Mouse (Mus musculus) intestine, embryonic 15.5 days (tissue): Measurements from ENCODE around the gene Usp53. TPM values are rescaled to one million over a fixed set of nuclear protein-coding genes. Genes with fewer than 3 reads are reported as not detected.
"Not testable (repeated sequence)": the region's sequence is repeated elsewhere in the genome, so short reads cannot be mapped to it uniquely, and the experiment has no call there.

Experiments used
- ATAC-seq: fragments of 200-750 bp; cut with Nextera tagmentation; 2 replicates; pipeline ENCODE4 v1.8.0; 2017; ENCODE audit warnings: moderate TSS enrichment, moderate library complexity
- H3K27ac ChIP-seq: fragments of 300-500 bp; sonication (generic); 2 replicates; pipeline ENCODE4 v1.5.1; 2015; ENCODE audit warnings: mild to moderate bottlenecking, inconsistent platforms
- H3K27me3 ChIP-seq: fragments of 300-500 bp; sonication (generic); replicated peaks from 2 replicates; pipeline ENCODE4 v1.6.1; 2015; ENCODE audit warnings: inconsistent platforms
- H3K36me3 ChIP-seq: fragments of 300-500 bp; sonication (generic); 2 replicates; pipeline ENCODE4 v1.6.1; 2015; ENCODE audit warnings: inconsistent platforms
- H3K4me1 ChIP-seq: fragments of 300-500 bp; sonication (generic); replicated peaks from 2 replicates; pipeline ENCODE4 v1.6.1; 2015; ENCODE audit warnings: inconsistent platforms
- H3K4me2 ChIP-seq: fragments of 300-500 bp; sonication (generic); replicated peaks from 2 replicates; pipeline ENCODE4 v1.6.1; 2015; ENCODE audit warnings: mild to moderate bottlenecking, inconsistent platforms
- H3K4me3 ChIP-seq: fragments of 300-500 bp; sonication (generic); replicated peaks from 2 replicates; pipeline ENCODE4 v1.5.1; 2015; ENCODE audit warnings: inconsistent platforms
- H3K9ac ChIP-seq: fragments of 300-500 bp; sonication (generic); 2 replicates; pipeline ENCODE4 v1.6.1; 2015; ENCODE audit warnings: inconsistent platforms
- H3K9me3 ChIP-seq: fragments of 300-500 bp; sonication (generic); 2 replicates; pipeline ENCODE4 v1.6.1; 2016; ENCODE audit warnings: inconsistent platforms
- WGBS: fragments of 180-500 bp; shearing (Covaris S2); methylation state at CpG from one replicate; pipeline ENCODE4 v1.1.7; 2015; 5-methylcytosine and 5-hydroxymethylcytosine counted together
- polyA plus RNA-seq: library from polyadenylated mRNA; unstranded; fragments of >200 nt; fragmentation: Nextera tagmentation; extraction: Ambion mirVana; gene quantifications from 2 replicates; pipeline ENCODE4 v1.2.1, GENCODE M21; 2015

The Usp53 gene
- polyA plus RNA-seq, 1 experiment from 2014 or later: 12.4 TPM

GRCm38 (mm10) chr3:122937176-122937575 is 47.1 kb downstream of the Usp53 start:
- not testable (repeated sequence) for H3K27ac ChIP-seq, H3K4me1 ChIP-seq, H3K9me3 ChIP-seq, H3K36me3 ChIP-seq, ATAC-seq, H3K9ac ChIP-seq, H3K4me2 ChIP-seq, H3K27me3 ChIP-seq, H3K4me3 ChIP-seq
- 81% methylated on average over 13 of the region's 13 CpGs for WGBS

- Histone ChIP-seq H3K9me3 (no peaks in the 10 kb centered on the region), H3K27ac (no peak overlapping the region), H3K4me3 (no peak overlapping the region), H3K4me1 (no peaks in the 10 kb centered on the region), H3K4me2 (no peak overlapping the region), H3K27me3 (no peaks in the 10 kb centered on the region), H3K9ac (no peak overlapping the region), H3K36me3 (no peaks in the 10 kb centered on the region)
- ATAC-seq: no peak
- WGBS: 86% methylated on average over 1 of the region's 1 CpGs
These were observed 51.8 kb downstream of the Usp53 start for GRCm38 (mm10) chr3:122932466-122932865.

- Histone ChIP-seq H3K4me3 (no peak overlapping the region), H3K36me3 (no peaks in the 10 kb centered on the region), H3K27ac (no peak overlapping the region), H3K4me1 (0 out of 2 replicates have a peak, but pooled peaks cover 2% of the 10 kb centered on the region), H3K9ac (no peak overlapping the region), H3K27me3 (no peaks in the 10 kb centered on the region), H3K9me3 (no peaks in the 10 kb centered on the region), H3K4me2 (no peak overlapping the region)
- no peak for ATAC-seq
- 90% methylated on average over 6 of the region's 6 CpGs for WGBS
These were observed 54.6 kb downstream of the Usp53 start for GRCm38 (mm10) chr3:122929723-122930122.

- peak; percentile 98 for ATAC-seq
- Histone ChIP-seq H3K4me3 (peak within 1 kb of the TSS; percentile 58), H3K4me2 (peak within 1 kb of the TSS; percentile 59), H3K9ac (peak within 1 kb of the TSS; percentile 61), H3K27ac (peak within 1 kb of the TSS; percentile 84), H3K9me3 (no peaks in the 10 kb centered on the region), H3K27me3 (no peaks in the 10 kb centered on the region), H3K36me3 (no peaks in the 10 kb centered on the region), H3K4me1 (0 out of 2 replicates have a peak, but pooled peaks cover 8% of the 10 kb centered on the region)
- under 1% methylated on average over 68 of the region's 68 CpGs for WGBS
These were observed 60.0 kb downstream of the Usp53 start, which contains the start of gene 1810037I17Rik for GRCm38 (mm10) chr3:122924009-122924914. Gene 1810037I17Rik (plus strand): TSS chr3:122924203.

GRCm38 (mm10) chr3:122923147-122923546 is 61.2 kb downstream of the Usp53 start:
- Histone ChIP-seq H3K4me1 (0 out of 2 replicates have a peak, but pooled peaks cover 8% of the 10 kb centered on the region), H3K4me3 (peak overlapping the region; percentile 58; the same call in 1 of the 2 replicates), H3K36me3 (no peaks in the 10 kb centered on the region), H3K27me3 (no peaks in the 10 kb centered on the region), H3K4me2 (peak overlapping the region; percentile 59), H3K27ac (peak overlapping the region; percentile 84), H3K9ac (no peak overlapping the region), H3K9me3 (no peaks in the 10 kb centered on the region)
- 41% methylated on average over 7 of the region's 7 CpGs for whole genome bisulfite sequencing
- no peak for ATAC-seq

- no peaks in the 10 kb centered on the region for H3K9me3 ChIP-seq
- H3K4me2 ChIP-seq: no peak overlapping the region
- 70% methylated on average over 8 of the region's 8 CpGs for WGBS
- no peaks in the 10 kb centered on the region for H3K36me3 ChIP-seq
- H3K4me1 ChIP-seq: 0 out of 2 replicates have a peak, but pooled peaks cover 8% of the 10 kb centered on the region
- no peak for ATAC-seq
- no peak overlapping the region for H3K9ac ChIP-seq
- H3K27ac ChIP-seq: no peak overlapping the region
- no peaks in the 10 kb centered on the region for H3K27me3 ChIP-seq
- H3K4me3 ChIP-seq: no peak overlapping the region
These were observed 62.4 kb downstream of the Usp53 start for GRCm38 (mm10) chr3:122921676-122922527.

GRCm38 (mm10) chr3:122920572-122921435 is 63.5 kb downstream of the Usp53 start:
- no peak overlapping the region for H3K27ac ChIP-seq
- 60% methylated on average over 8 of the region's 8 CpGs for WGBS
- H3K27me3 ChIP-seq: no peaks in the 10 kb centered on the region
- no peak overlapping the region for H3K9ac ChIP-seq
- no peaks in the 10 kb centered on the region for H3K9me3 ChIP-seq
- no peak overlapping the region for H3K4me2 ChIP-seq
- no peaks in the 10 kb centered on the region for H3K36me3 ChIP-seq
- ATAC-seq: no peak
- H3K4me1 ChIP-seq: 0 out of 2 replicates have a peak, but pooled peaks cover 5% of the 10 kb centered on the region
- no peak overlapping the region for H3K4me3 ChIP-seq

GRCm38 (mm10) chr3:122919260-122919659 is 65.0 kb downstream of the Usp53 start, which contains the start of gene Gm10959:
Gene Gm10959 (minus strand): TSS chr3:122919360.
- Histone ChIP-seq H3K4me3 (no peak within 1 kb of the TSS), H3K9me3 (no peaks in the 10 kb centered on the region), H3K27ac (no peak within 1 kb of the TSS), H3K4me1 (0 out of 2 replicates have a peak, but pooled peaks cover 5% of the 10 kb centered on the region), H3K36me3 (no peaks in the 10 kb centered on the region), H3K27me3 (no peaks in the 10 kb centered on the region), H3K4me2 (no peak within 1 kb of the TSS), H3K9ac (no peak within 1 kb of the TSS)
- 83% methylated on average over 8 of the region's 8 CpGs for WGBS
- ATAC-seq: no peak

- H3K4me2 ChIP-seq: no peak overlapping the region
- no peak overlapping the region for H3K4me3 ChIP-seq
- H3K36me3 ChIP-seq: no peaks in the 10 kb centered on the region
- no peak overlapping the region for H3K9ac ChIP-seq
- H3K27me3 ChIP-seq: no peaks in the 10 kb centered on the region
- no peak for ATAC-seq
- H3K27ac ChIP-seq: no peak overlapping the region
- 68% methylated on average over 2 of the region's 2 CpGs for WGBS
- H3K4me1 ChIP-seq: 0 out of 2 replicates have a peak, but pooled peaks cover 5% of the 10 kb centered on the region
- no peaks in the 10 kb centered on the region for H3K9me3 ChIP-seq
These were observed 65.6 kb downstream of the Usp53 start for GRCm38 (mm10) chr3:122918672-122919071.

GRCm38 (mm10) chr3:122916191-122916680 is 68.1 kb downstream of the Usp53 start:
- H3K36me3 ChIP-seq: no peaks in the 10 kb centered on the region
- no peaks in the 10 kb centered on the region for H3K4me1 ChIP-seq
- no peak overlapping the region for H3K9ac ChIP-seq
- 83% methylated on average over 6 of the region's 6 CpGs for WGBS
- no peak overlapping the region for H3K4me3 ChIP-seq
- ATAC-seq: no peak
- H3K4me2 ChIP-seq: no peak overlapping the region
- no peaks in the 10 kb centered on the region for H3K9me3 ChIP-seq
- no peak overlapping the region for H3K27ac ChIP-seq
- H3K27me3 ChIP-seq: no peaks in the 10 kb centered on the region

GRCm38 (mm10) chr3:122915493-122915892 is 68.8 kb downstream of the Usp53 start:
- H3K4me1 ChIP-seq: no peaks in the 10 kb centered on the region
- H3K4me2 ChIP-seq: no peak overlapping the region
- no peak overlapping the region for H3K4me3 ChIP-seq
- no peaks in the 10 kb centered on the region for H3K9me3 ChIP-seq
- no peak for ATAC-seq
- WGBS: 87% methylated on average over 5 of the region's 5 CpGs
- no peaks in the 10 kb centered on the region for H3K27me3 ChIP-seq
- no peak overlapping the region for H3K9ac ChIP-seq
- H3K36me3 ChIP-seq: no peaks in the 10 kb centered on the region
- H3K27ac ChIP-seq: no peak overlapping the region
